Mouse (Mus musculus): ENCODE measurements at regions not wholly inside any gene's neighbourhood (a gene's known extent, or its start where the extent isn't known, plus 50 kb on each side); places are given as distances from the start of the nearest gene placed in this dataset.

- no peak for DNase-seq
- no peak for ATAC-seq (ENCODE audit: insufficient read depth)
- TF ChIP-seq CTCF (IDR thresholded peaks at IDR 0.05; ENCODE audit: low read depth), result no peak
- 84% methylated on average over 1 of the region's 1 CpGs for WGBS
- Histone ChIP-seq H3K36me3 (ENCODE audit: insufficient read depth) (no peaks in the 10 kb centered on the region), H3K9ac (no peak overlapping the region), H3K9me3 (ENCODE audit: low read depth, low read length) (no peaks in the 10 kb centered on the region), H3K4me3 (ENCODE audit: low read depth, low read length) (no peak overlapping the region), H3K4me1 (ENCODE audit: insufficient read depth) (no peaks in the 10 kb centered on the region), H3K27ac (ENCODE audit: low read depth) (no peak overlapping the region), H3K27me3 (ENCODE audit: insufficient read depth, low read length) (no peaks in the 10 kb centered on the region), H3K4me2 (no peak overlapping the region)
Observed at GRCm38 (mm10) chr13:102087766-102088165, 319.7 kb upstream of the Pik3r1 start.

DNA sequence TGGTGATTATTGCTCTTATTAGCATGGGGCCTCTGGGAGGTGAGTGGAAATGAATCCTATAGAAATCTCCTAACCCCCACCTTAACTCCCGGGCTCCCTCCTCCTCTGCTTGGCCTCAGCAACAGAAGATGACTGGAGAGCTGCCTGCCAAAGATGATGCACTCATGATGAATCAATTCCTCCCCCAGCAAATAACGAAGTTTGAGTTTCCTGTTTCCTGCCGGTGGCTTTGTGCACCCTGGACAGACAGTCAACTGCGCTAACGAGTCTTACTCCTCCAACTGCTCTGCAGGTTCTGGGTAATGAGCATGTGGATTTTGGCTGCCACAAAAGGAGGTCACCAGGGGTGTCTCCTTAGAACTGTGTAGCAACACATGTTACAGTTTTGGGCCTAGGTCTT lies 321.5 kb upstream of the Pik3r1 start:
- TF ChIP-seq CTCF (IDR thresholded peaks at IDR 0.05; ENCODE audit: low read depth), result no peak

GRCm38 (mm10) chr13:102094193-102094592 lies 326.2 kb upstream of the Pik3r1 start:
- TF ChIP-seq CTCF (IDR thresholded peaks at IDR 0.05; ENCODE audit: low read depth), result no peak
- WGBS, result 79% methylated on average over 4 of the region's 4 CpGs
- H3K4me1 ChIP-seq (ENCODE audit: insufficient read depth), result no peaks in the 10 kb centered on the region
- no peak overlapping the region for H3K27ac ChIP-seq (ENCODE audit: low read depth)
- H3K4me2 ChIP-seq, result no peak overlapping the region
- H3K9ac ChIP-seq, result no peak overlapping the region
- no peak overlapping the region for H3K4me3 ChIP-seq (ENCODE audit: low read depth, low read length)
- no peaks in the 10 kb centered on the region for H3K9me3 ChIP-seq (ENCODE audit: low read depth, low read length)
- DNase-seq, result no peak
- H3K27me3 ChIP-seq (ENCODE audit: insufficient read depth, low read length), result no peaks in the 10 kb centered on the region
- no peaks in the 10 kb centered on the region for H3K36me3 ChIP-seq (ENCODE audit: insufficient read depth)
- no peak for ATAC-seq (ENCODE audit: insufficient read depth)

More for the DNA sequence above, 321.5 kb upstream of the Pik3r1 start:
- DNase-seq (peak; percentile 8), ATAC-seq (ENCODE audit: insufficient read depth) (no peak)
- no peak overlapping the region for H3K27ac ChIP-seq (ENCODE audit: low read depth)
- 41% methylated on average over 5 of the region's 5 CpGs for WGBS
- H3K4me2 ChIP-seq, result no peak overlapping the region
- H3K4me1 ChIP-seq (ENCODE audit: insufficient read depth), result no peaks in the 10 kb centered on the region
- no peak overlapping the region for H3K4me3 ChIP-seq (ENCODE audit: low read depth, low read length)
- H3K27me3 ChIP-seq (ENCODE audit: insufficient read depth, low read length), result no peaks in the 10 kb centered on the region
- no peaks in the 10 kb centered on the region for H3K9me3 ChIP-seq (ENCODE audit: low read depth, low read length)
- H3K9ac ChIP-seq, result no peak overlapping the region
- H3K36me3 ChIP-seq (ENCODE audit: insufficient read depth), result no peaks in the 10 kb centered on the region

DNA sequence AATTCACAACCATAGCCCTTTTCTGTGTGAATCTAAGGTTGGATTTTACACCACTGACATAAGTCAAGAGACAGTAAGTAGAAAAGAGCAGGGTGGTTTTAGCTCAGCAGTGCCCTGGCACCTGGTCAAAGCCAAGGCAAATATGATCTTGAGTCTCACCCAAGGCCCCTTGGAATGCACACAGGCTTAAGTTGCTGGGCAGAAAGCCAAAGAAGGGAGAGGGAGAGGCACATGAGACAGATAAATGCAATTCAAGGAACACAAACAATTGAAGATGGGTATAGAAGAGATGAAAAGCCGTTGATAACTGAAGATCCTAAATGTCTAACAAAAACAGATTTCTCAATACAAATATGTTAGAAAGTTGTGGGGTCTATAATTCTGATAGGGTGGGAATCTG lies 335.1 kb upstream of the Pik3r1 start:
- no peak for TF ChIP-seq CTCF (IDR thresholded peaks at IDR 0.05; ENCODE audit: low read depth)
- 53% methylated on average over 1 of the region's 1 CpGs for WGBS
- DNase-seq, result peak; percentile 69
- H3K36me3 ChIP-seq (ENCODE audit: insufficient read depth), result no peaks in the 10 kb centered on the region
- H3K4me1 ChIP-seq (ENCODE audit: insufficient read depth), result no peaks in the 10 kb centered on the region
- ATAC-seq (ENCODE audit: insufficient read depth), result no peak
- H3K9ac ChIP-seq, result no peak overlapping the region
- H3K4me2 ChIP-seq, result no peak overlapping the region
- H3K4me3 ChIP-seq (ENCODE audit: low read depth, low read length), result no peak overlapping the region
- H3K27me3 ChIP-seq (ENCODE audit: insufficient read depth, low read length), result no peaks in the 10 kb centered on the region
- no peaks in the 10 kb centered on the region for H3K9me3 ChIP-seq (ENCODE audit: low read depth, low read length)
- H3K27ac ChIP-seq (ENCODE audit: low read depth), result no peak overlapping the region

- no peak for ATAC-seq (ENCODE audit: insufficient read depth)
- Histone ChIP-seq H3K9ac (no peak overlapping the region), H3K27ac (ENCODE audit: low read depth) (no peak overlapping the region), H3K4me3 (ENCODE audit: low read depth, low read length) (no peak overlapping the region), H3K4me1 (ENCODE audit: insufficient read depth) (no peaks in the 10 kb centered on the region), H3K27me3 (ENCODE audit: insufficient read depth, low read length) (no peaks in the 10 kb centered on the region), H3K9me3 (ENCODE audit: low read depth, low read length) (no peaks in the 10 kb centered on the region), H3K4me2 (no peak overlapping the region), H3K36me3 (ENCODE audit: insufficient read depth) (no peaks in the 10 kb centered on the region)
- TF ChIP-seq CTCF (IDR thresholded peaks at IDR 0.05; ENCODE audit: low read depth), result no peak
- 75% methylated on average over 1 of the region's 1 CpGs for WGBS
- no peak for DNase-seq
Observed at GRCm38 (mm10) chr13:102106188-102106587, 338.2 kb upstream of the Pik3r1 start.

DNA sequence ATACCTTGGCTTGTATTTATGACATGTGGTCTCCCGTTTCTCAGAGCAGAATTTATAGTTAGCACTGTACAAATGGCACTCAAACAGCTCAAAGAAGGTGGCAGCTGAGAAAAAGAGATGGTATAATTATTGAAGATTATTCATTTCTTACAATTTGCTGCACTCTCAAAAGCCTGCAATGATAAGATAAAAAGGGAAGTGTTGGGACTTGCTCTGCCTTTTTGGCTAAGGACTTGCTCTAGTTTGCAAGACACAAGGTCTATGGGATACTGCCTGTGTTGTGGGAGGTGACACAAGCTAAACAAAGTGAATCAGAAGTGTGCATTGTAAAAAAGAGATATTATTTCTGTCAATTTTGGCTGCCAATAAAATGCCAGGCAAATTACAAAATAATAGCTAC lies 340.2 kb upstream of the Pik3r1 start:
- 36% methylated on average over 1 of the region's 1 CpGs for WGBS
- Histone ChIP-seq H3K4me1 (ENCODE audit: insufficient read depth) (no peaks in the 10 kb centered on the region), H3K4me3 (ENCODE audit: low read depth, low read length) (no peak overlapping the region), H3K27ac (ENCODE audit: low read depth) (no peak overlapping the region), H3K36me3 (ENCODE audit: insufficient read depth) (no peaks in the 10 kb centered on the region), H3K4me2 (no peak overlapping the region), H3K27me3 (ENCODE audit: insufficient read depth, low read length) (no peaks in the 10 kb centered on the region), H3K9ac (no peak overlapping the region), H3K9me3 (ENCODE audit: low read depth, low read length) (no peaks in the 10 kb centered on the region)
- DNase-seq (no peak), ATAC-seq (ENCODE audit: insufficient read depth) (no peak)
- TF ChIP-seq CTCF (IDR thresholded peaks at IDR 0.05; ENCODE audit: low read depth), result no peak

DNA sequence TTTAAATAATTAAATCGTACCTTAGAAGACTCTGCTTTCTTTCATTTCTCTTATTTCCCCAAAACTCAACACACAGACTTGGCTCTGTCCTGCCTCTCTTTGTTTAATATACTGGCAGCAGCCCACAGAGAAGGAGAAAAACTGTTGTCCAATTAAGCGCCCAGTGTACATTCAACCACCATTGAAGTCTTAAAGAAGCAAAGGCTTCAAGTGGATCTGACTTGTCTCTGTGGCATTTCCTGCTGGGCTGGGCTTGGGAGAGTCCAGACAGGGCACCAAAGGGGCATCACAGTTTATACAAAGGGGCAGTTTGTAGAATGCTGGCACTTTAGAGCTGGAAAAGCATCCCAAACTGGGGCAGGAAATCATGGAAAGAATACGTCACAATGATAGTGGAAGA lies 340.9 kb upstream of the Pik3r1 start:
- no peak overlapping the region for H3K4me2 ChIP-seq
- no peak overlapping the region for H3K4me3 ChIP-seq (ENCODE audit: low read depth, low read length)
- TF ChIP-seq CTCF (IDR thresholded peaks at IDR 0.05; ENCODE audit: low read depth), result no peak
- WGBS, result 76% methylated on average over 3 of the region's 3 CpGs
- no peaks in the 10 kb centered on the region for H3K4me1 ChIP-seq (ENCODE audit: insufficient read depth)
- DNase-seq, result no peak
- no peaks in the 10 kb centered on the region for H3K9me3 ChIP-seq (ENCODE audit: low read depth, low read length)
- no peak overlapping the region for H3K27ac ChIP-seq (ENCODE audit: low read depth)
- no peaks in the 10 kb centered on the region for H3K27me3 ChIP-seq (ENCODE audit: insufficient read depth, low read length)
- H3K36me3 ChIP-seq (ENCODE audit: insufficient read depth), result no peaks in the 10 kb centered on the region
- ATAC-seq (ENCODE audit: insufficient read depth), result no peak
- H3K9ac ChIP-seq, result no peak overlapping the region

GRCm38 (mm10) chr13:102113941-102114340 lies 345.9 kb upstream of the Pik3r1 start:
- H3K4me2 ChIP-seq, result no peak overlapping the region
- TF ChIP-seq CTCF (IDR thresholded peaks at IDR 0.05; ENCODE audit: low read depth), result no peak
- no peaks in the 10 kb centered on the region for H3K36me3 ChIP-seq (ENCODE audit: insufficient read depth)
- DNase-seq, result peak; percentile 14
- no peaks in the 10 kb centered on the region for H3K9me3 ChIP-seq (ENCODE audit: low read depth, low read length)
- no peak for ATAC-seq (ENCODE audit: insufficient read depth)
- H3K4me3 ChIP-seq (ENCODE audit: low read depth, low read length), result no peak overlapping the region
- H3K9ac ChIP-seq, result no peak overlapping the region
- H3K27me3 ChIP-seq (ENCODE audit: insufficient read depth, low read length), result no peaks in the 10 kb centered on the region
- H3K27ac ChIP-seq (ENCODE audit: low read depth), result 0 out of 2 replicates have a peak overlapping the region, but pooled peaks have one; percentile 18
- WGBS, result 71% methylated on average over 5 of the region's 5 CpGs
- no peaks in the 10 kb centered on the region for H3K4me1 ChIP-seq (ENCODE audit: insufficient read depth)

Data from lung, embryonic 14.5 days (tissue).